Mouse (Mus musculus) frontal cortex, postnatal 10 days (tissue): ENCODE results near the gene Zfp592.
A peak's percentile ranks its signal among the peaks of the same experiment; 100 is the strongest.

ENCODE experiments used
- DNase-seq, 2 experiments: peaks; one replicate each; pipeline ENCODE4 v3.0.0; 2022; ENCODE audit warnings: low spot score in 2 of 2, mixed read lengths in 1 of 2

Zfp592 gene

DNA sequence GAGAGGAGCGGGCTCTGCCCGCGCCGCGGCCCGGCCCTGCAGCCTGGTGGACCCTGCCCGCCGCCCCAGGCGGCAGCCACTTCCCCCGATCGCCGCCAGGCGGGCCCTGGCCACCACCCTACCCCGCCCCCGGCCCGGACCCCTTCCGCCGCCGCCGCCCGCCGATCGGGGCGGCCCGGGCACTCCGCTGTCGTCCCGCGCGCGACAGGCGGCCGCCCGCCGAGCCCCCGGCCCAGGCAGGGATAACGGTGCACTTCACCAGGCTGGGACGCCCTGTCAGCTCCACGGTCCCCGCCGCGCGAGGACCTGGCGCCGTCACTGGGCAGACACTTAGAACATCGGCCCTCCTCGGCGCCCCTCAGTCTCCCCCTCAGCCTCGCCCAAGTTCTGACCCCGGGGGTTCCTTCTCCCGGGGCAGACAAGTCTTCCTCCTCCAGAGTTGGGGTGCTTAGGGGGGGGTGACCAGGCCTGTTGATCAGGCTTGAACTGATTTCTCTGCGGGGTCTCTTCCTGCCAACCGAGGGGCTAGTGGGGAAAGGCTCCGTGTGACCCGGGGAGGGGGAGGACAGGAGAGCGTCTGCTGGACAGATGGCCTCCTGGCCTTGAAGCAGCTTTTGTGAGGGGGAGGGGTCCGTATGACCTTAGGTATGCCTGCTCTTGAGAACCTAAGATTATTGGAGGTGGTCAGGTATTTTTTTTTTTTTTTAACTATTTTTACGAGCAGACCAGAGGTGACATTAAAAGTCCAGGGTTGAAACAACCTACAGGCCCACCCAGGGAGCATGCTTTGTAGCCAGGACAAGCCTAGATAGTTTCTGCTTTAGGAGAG is 567 bp downstream of the Zfp592 start:
- DNase-seq: peak; percentile 28 to 49

DNA sequence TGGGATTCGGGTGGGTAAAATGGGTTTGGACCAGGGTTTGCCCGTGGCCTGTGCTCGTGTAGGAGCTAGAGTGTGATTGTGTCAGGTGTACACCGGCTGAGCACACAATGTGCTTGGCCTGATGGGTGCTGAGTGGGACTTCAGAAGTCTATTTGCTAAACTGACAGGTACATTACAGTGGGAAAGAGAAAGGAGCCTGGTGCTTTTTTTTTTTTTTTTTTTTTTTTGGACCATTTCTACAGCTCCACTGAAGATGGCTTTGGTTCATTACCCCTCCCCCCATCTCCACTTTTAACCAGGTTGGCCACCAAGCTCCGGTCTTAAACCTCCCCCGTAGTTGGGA is 1.2 kb downstream of the Zfp592 start:
- DNase-seq: no peak

- DNase-seq: no peak
Measured at GRCm38 (mm10) chr7:80995266-80996146, 2.0 kb downstream of the Zfp592 start.

DNA sequence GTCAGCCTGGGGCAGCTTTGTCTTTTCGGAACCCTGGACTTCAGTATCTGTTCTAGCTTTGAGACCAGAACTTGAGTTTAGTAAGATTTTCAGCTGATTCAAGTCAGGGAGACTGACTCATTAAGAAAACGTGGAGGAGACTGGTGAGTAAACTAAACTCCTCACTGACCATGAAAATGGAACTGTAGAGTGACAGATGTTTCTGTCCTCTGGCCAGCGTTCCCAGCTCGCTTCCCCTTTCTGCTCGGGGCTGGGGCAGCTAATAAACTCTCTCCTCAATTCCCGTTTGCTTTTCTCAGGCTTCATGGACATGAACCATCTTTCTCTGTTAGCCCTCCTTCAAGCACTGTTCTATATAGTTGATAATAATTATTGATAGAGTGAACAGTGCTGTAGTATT is 4.3 kb downstream of the Zfp592 start:
- no peak for DNase-seq

GRCm38 (mm10) chr7:80999536-80999935 is 6.1 kb downstream of the Zfp592 start:
- no peak for DNase-seq

DNA sequence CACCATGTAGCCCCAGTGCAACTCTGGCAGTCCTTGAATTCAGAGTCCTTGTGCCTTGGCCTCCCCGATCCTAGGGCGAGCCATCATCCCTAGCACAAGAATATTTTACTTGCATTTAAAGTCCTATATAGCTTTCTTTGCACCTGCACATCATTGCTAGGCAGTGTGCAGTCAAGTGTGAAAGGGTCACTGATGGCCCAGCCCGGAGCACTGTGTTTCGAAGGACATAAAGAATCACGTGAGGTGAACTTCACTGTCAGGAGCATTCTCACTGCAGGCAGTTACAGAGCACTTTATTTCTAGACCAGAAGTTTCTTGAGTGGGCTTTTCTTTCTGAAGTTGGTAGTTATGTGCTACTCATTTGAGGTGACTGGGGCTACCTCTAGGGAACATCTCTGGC is 8.4 kb downstream of the Zfp592 start:
- no peak for DNase-seq

- no peak for DNase-seq
Measured at GRCm38 (mm10) chr7:81004556-81005079, 11.1 kb downstream of the Zfp592 start.

- no peak for DNase-seq
Measured at GRCm38 (mm10) chr7:81005969-81006368, 12.5 kb downstream of the Zfp592 start.

GRCm38 (mm10) chr7:81008285-81008684 is 14.8 kb downstream of the Zfp592 start:
- no peak for DNase-seq

DNA sequence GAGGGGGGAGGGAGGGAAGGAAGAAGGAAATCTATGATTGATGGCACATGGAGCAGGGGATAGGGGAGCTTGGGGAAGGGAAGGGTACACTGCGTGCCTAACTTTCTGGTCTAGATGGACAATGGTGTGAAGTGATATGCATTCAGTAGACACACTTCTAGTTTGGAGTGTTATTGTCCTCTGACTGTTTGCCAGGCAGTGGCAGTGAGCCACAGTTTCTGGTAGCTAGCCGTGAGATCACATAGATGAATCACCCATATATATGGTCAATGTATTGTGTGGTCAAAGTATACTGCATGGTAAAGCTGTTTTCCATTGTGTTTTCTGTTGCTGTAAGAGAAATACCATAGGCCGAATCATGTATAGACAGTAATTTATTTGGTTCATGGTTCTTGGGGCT is 18.1 kb downstream of the Zfp592 start:
- DNase-seq: no peak

DNA sequence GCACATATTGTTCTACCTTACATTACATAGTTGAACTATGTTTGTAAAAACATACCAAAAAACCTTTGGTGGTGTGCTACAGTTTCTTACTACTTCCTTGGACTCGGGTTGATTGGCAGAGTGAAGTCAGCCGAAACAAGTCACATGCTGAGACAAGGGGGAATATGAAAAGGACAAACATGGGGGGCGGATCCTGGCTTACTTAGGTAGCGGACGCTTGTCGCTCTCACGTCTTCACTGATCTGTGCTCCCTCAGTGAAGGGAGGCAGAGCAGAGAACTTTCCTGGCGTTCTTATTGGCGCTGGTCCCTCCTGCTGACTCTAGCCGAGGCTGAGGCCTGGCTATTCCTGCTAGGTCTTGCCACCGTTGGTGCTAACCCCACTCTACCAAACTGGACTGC is 26.8 kb downstream of the Zfp592 start:
- no peak for DNase-seq

DNA sequence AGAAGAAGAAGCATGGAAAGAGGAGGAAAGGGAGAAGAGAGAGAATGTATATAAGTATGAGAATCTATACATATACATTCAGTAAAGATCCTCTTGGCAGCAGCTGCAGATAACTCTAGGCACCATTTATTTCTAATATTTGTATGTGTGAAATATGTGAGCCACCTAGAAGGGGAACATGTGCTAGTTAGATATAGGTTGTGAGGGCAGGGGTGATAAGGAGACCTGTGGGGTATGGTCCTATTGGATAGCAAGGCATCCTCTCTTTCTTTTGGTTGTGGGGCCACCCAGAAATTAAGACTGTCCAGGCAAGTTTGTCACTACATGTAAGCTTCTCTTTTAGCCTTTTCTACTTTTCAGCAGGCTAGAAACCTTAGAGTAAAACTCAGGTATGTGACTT is 29.2 kb downstream of the Zfp592 start:
- no peak for DNase-seq

GRCm38 (mm10) chr7:81024118-81024517 is 30.6 kb downstream of the Zfp592 start:
- DNase-seq: no peak

- DNase-seq: no peak
Measured at GRCm38 (mm10) chr7:81024651-81025050, 31.2 kb downstream of the Zfp592 start.

GRCm38 (mm10) chr7:81025751-81026150 is 32.3 kb downstream of the Zfp592 start:
- no peak for DNase-seq

- no peak for DNase-seq
Measured at GRCm38 (mm10) chr7:81039711-81040110, 46.2 kb downstream of the Zfp592 start.

DNA sequence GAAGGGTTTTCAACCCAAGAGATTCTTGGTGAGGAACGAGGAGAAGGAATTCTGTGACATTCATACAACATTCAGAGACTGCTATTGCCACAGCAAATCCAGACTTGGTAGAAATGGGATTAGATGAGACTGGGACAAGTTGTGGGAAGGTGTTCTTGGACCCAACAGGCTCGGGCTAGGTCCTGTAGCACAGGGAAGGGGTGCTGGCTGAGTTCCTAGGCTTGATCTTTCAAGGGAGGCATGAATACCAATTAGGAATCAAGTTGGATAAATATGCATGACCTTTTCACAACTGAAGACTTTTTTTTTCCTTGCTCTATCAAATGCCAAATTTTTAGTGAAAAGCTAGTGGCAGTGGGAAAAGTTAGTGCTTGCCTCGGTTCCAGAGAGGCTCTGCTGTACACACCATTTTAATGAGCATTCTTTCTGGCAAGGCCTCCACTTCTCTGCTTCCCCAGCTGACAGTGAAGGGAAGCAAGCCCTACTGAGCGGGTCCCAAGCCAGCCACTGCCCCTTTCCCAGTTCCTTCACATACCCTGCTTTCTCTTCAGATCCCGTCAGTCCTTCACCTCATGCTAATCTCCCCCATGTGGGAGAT is 49.6 kb downstream of the Zfp592 start:
- DNase-seq: peak in 1 of 2 experiments; percentile 20

GRCm38 (mm10) chr7:81047847-81048246 is 54.4 kb downstream of the Zfp592 start:
- no peak for DNase-seq

DNA sequence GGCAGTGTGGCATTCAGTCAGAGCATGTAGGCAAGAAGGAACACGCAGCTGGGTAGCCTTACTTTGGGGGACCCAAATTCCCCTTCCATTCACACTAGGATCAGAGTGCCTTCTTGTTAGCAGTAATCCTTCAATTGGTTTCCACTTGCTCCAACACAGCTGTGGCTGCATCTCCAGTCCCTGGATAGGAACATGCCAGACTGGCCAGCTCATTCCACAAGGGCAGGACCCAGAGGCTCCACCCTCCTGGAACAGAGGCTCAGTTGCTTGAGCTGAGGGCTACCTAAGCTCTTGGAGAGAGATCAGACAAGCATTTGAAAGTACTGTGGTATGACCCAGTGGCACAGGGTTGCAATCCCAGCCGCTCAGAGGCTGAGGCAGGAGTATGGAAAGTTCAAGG is 55.0 kb downstream of the Zfp592 start:
- no peak for DNase-seq

DNA sequence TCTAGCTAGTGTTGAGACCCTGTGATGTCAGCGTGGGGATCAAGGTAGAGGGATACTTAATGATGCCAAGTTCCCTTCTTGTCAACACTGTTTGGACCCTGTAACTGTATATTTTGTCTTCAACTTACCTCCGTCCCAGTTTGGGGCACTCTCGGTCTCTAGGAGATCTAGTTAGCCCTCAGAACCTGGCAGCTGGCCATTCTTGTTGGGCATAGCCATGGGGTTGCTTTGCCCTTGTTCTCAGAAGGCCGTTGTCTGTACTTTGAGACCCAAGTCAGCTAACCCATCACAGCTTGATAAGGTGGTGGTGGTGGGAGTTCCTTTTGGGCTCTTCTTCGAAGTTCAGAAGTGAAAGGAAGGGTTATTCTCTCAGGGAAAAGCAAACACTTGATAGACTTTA is 56.5 kb downstream of the Zfp592 start:
- no peak for DNase-seq

GRCm38 (mm10) chr7:81055709-81056370 is 62.4 kb downstream of the Zfp592 start:
- no peak for DNase-seq

GRCm38 (mm10) chr7:81057471-81057870 is 64.0 kb downstream of the Zfp592 start, which contains the start of gene Alpk3:
Gene Alpk3, plus strand, starts transcription at chr7:81057600.
- DNase-seq: no peak
